Mouse (Mus musculus) heart, embryonic 12.5 days (tissue): Measurements from ENCODE around the gene Gm21985. TPM values are rescaled to one million over a fixed set of nuclear protein-coding genes. Genes with fewer than 3 reads are reported as not detected.

Experiments used
- ATAC-seq: fragments of 200-750 bp; cut with Nextera tagmentation; 2 replicates; pipeline ENCODE4 v1.8.0; 2017; ENCODE audit warnings: moderate TSS enrichment, moderate library complexity; ENCODE audit not compliant: insufficient number of reproducible peaks, low FRiP score
- H3K27ac ChIP-seq: fragments of 300-500 bp; sonication (generic); 2 replicates; pipeline ENCODE4 v1.5.1; 2016; ENCODE audit warnings: mild to moderate bottlenecking, moderate library complexity; ENCODE audit not compliant: poor library complexity, severe bottlenecking
- H3K27me3 ChIP-seq: fragments of 300-500 bp; sonication (generic); replicated peaks from 2 replicates; pipeline ENCODE4 v1.6.1; 2016; ENCODE audit warnings: mild to moderate bottlenecking, moderate library complexity
- H3K36me3 ChIP-seq: fragments of 300-500 bp; sonication (generic); 2 replicates; pipeline ENCODE4 v1.6.1; 2016; ENCODE audit warnings: mild to moderate bottlenecking, moderate library complexity
- H3K4me1 ChIP-seq: fragments of 300-500 bp; sonication (generic); replicated peaks from 2 replicates; pipeline ENCODE4 v1.6.1; 2016; ENCODE audit warnings: mild to moderate bottlenecking
- H3K4me2 ChIP-seq: fragments of 300-500 bp; sonication (generic); 2 replicates; pipeline ENCODE4 v1.6.1; 2016; ENCODE audit warnings: mild to moderate bottlenecking, moderate library complexity
- H3K4me3 ChIP-seq: fragments of 300-500 bp; sonication (generic); 2 replicates; pipeline ENCODE4 v1.5.1; 2016; ENCODE audit warnings: mild to moderate bottlenecking
- H3K9ac ChIP-seq: fragments of 300-500 bp; sonication (generic); 2 replicates; pipeline ENCODE4 v1.6.1; 2016; ENCODE audit warnings: mild to moderate bottlenecking, moderate library complexity
- H3K9me3 ChIP-seq: fragments of 300-500 bp; sonication (generic); replicated peaks from 2 replicates; pipeline ENCODE4 v1.6.1; 2016; ENCODE audit warnings: mild to moderate bottlenecking, moderate library complexity
- WGBS: fragments of 180-500 bp; shearing (Covaris S2); methylation state at CpG from one replicate; pipeline ENCODE4 v1.1.7; 2016; 5-methylcytosine and 5-hydroxymethylcytosine counted together
- polyA plus RNA-seq: library from polyadenylated mRNA; unstranded; fragments of >200 nt; fragmentation: Nextera tagmentation; extraction: Ambion mirVana; gene quantifications from 2 replicates; pipeline ENCODE4 v1.2.1, GENCODE M21; 2016

Gm21985 gene
- polyA plus RNA-seq, 1 experiment from 2014 or later = not detected

DNA sequence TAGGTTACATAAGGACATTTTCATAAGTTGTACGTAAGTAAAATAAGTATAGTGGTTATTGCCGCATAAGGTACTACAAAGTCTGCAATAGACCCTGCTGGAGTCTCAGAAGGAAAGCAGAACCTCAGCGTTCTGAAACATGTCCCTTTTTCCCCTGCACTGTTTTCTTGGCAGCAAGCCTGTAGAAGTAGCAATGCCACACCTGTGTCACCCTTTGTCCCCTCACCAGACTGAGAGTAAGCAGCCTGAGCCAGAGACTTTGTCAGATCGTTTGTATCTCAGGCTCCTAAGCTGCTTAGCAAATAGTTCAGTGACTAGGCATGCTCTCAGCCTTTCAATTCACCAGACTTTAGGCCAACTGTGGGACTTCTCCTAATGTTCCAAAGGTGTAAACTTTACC, 20.9 kb downstream of the Gm21985 start:
- no peaks in the 10 kb centered on the region for H3K36me3 ChIP-seq
- no peaks in the 10 kb centered on the region for H3K27me3 ChIP-seq
- H3K4me1 ChIP-seq = peaks cover 5% of the 10 kb centered on the region; the same call in 1 of the 2 replicates
- no peak overlapping the region for H3K9ac ChIP-seq
- WGBS = 68% methylated on average over 4 of the region's 4 CpGs
- no peaks in the 10 kb centered on the region for H3K9me3 ChIP-seq
- no peak for ATAC-seq
- no peak overlapping the region for H3K27ac ChIP-seq
- no peak overlapping the region for H3K4me2 ChIP-seq
- H3K4me3 ChIP-seq = no peak overlapping the region

DNA sequence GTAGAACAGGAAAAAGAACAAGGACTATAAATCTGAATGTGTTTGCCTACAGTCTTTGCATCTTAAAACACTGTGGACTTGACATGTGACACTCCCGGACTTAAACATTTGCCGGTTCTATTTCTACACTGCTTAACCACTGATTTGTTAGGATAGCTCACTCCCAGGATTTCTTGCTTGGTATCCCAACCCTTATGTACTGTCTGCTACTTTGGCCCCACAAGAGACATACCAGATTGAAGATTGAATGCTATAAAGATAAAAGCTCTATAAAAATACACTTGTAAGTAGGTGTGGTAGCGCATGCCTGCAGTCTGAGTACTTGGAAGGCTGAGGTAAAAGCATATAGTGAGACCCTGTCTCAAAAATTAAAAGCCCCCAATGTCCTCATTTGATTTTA, 23.4 kb downstream of the Gm21985 start:
- H3K36me3 ChIP-seq = 0 out of 2 replicates have a peak, but pooled peaks cover 1% of the 10 kb centered on the region
- no peak overlapping the region for H3K27ac ChIP-seq
- no peak overlapping the region for H3K4me2 ChIP-seq
- H3K4me1 ChIP-seq = peaks cover 5% of the 10 kb centered on the region; the same call in 1 of the 2 replicates
- ATAC-seq = no peak
- H3K4me3 ChIP-seq = no peak overlapping the region
- H3K9me3 ChIP-seq = no peaks in the 10 kb centered on the region
- H3K9ac ChIP-seq = no peak overlapping the region
- WGBS = 96% methylated on average over 3 of the region's 3 CpGs
- no peaks in the 10 kb centered on the region for H3K27me3 ChIP-seq

DNA sequence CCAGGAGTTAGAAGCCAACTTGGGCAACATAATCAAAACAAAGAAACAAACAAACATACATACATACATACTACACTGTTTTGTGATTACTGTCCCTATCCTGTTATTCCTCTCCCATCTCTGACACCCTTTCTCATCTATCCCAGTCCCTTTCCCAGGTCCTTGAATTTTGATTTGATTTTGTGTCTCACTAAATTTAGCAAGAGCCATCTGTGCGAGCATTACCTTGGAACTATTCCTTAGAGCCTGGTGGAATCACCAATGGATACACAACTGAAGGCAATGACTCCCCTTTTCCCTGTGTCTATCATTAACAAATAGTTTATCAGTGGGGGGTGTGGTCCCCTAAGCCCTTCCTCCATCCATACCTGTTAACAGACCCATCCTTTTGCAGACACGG, 26.7 kb downstream of the Gm21985 start:
- WGBS = 75% methylated on average over 2 of the region's 2 CpGs
- Histone ChIP-seq H3K9ac (no peak overlapping the region), H3K27ac (no peak overlapping the region), H3K4me1 (peaks cover 14% of the 10 kb centered on the region; the same call in 1 of the 2 replicates), H3K4me3 (no peak overlapping the region), H3K9me3 (no peaks in the 10 kb centered on the region), H3K36me3 (0 out of 2 replicates have a peak, but pooled peaks cover 7% of the 10 kb centered on the region), H3K4me2 (no peak overlapping the region), H3K27me3 (no peaks in the 10 kb centered on the region)
- ATAC-seq = no peak

DNA sequence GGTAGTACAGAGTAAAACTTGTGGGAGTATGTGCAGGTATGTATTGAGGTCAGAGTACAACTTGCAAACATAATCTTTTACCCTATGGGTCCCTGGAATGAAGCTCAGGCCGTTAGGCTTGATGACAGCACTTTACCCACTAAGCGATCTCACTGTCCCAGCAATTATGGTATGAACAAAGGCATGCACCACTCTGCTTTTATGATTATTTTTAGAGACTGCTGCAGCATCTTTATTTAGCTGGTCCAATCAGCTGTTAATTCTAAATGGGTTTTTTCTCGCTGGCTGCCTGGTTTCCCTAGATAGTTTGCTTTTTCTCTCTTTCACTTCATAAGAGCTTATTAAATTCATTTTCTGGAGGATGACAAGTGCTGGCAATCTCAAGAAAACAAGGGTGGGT, 30.1 kb downstream of the Gm21985 start:
- H3K27ac ChIP-seq = peak overlapping the region; percentile 85
- H3K27me3 ChIP-seq = no peaks in the 10 kb centered on the region
- peak overlapping the region; percentile 8; the same call in 1 of the 2 replicates for H3K4me2 ChIP-seq
- 0 out of 2 replicates have a peak, but pooled peaks cover 7% of the 10 kb centered on the region for H3K36me3 ChIP-seq
- no peak for ATAC-seq
- no peak overlapping the region for H3K9ac ChIP-seq
- 37% methylated on average over 3 of the region's 3 CpGs for WGBS
- no peaks in the 10 kb centered on the region for H3K9me3 ChIP-seq
- H3K4me3 ChIP-seq = no peak overlapping the region
- H3K4me1 ChIP-seq = peaks cover 9% of the 10 kb centered on the region; the same call in 1 of the 2 replicates

DNA sequence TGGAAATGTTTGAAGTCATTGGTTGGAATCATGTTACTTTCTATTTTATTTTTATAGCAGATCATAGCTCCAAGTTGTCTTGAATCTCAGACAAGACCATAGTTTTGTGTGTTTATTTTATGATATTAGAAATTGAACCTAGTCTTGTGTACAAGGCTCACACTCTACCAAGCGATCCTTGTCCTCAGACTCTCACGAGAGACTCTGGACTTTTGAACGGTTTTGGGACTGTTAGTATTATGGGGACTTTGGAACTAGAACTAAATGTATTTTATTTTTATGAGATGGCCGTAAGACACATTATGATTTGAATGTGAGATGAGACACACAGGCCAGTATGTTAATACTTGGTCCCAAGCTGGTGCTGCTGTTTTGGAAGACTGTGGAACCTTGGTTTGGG, 32.1 kb downstream of the Gm21985 start:
- no peaks in the 10 kb centered on the region for H3K9me3 ChIP-seq
- 0 out of 2 replicates have a peak, but pooled peaks cover 7% of the 10 kb centered on the region for H3K36me3 ChIP-seq
- no peaks in the 10 kb centered on the region for H3K27me3 ChIP-seq
- ATAC-seq = no peak
- no peak overlapping the region for H3K4me2 ChIP-seq
- no peak overlapping the region for H3K27ac ChIP-seq
- peaks cover 9% of the 10 kb centered on the region; the same call in 1 of the 2 replicates for H3K4me1 ChIP-seq
- no peak overlapping the region for H3K9ac ChIP-seq
- H3K4me3 ChIP-seq = no peak overlapping the region
- WGBS = 91% methylated on average over 4 of the region's 4 CpGs

DNA sequence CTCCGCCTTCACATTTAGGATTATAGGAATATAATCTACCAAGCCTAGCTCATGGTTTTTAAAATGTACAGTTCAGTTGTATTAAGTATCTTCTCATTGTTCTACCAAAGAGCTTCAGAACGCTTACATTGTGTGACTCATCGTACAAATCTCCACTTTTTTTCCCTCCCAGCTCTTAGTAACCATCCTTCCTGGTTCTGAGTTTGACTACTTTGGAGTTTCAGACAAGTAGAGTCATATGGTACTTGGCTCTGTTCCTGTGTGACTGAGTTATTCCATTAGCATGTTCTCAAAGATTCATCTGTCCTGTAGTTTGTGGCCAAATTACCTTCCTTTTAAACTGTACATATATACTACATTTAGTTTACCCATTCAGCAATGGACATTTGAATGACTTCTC, 42.6 kb downstream of the Gm21985 start:
- H3K4me3 ChIP-seq = no peak overlapping the region
- peak overlapping the region; percentile 42; the same call in 1 of the 2 replicates for H3K4me2 ChIP-seq
- H3K4me1 ChIP-seq = peaks cover 16% of the 10 kb centered on the region
- ATAC-seq = no peak
- no peaks in the 10 kb centered on the region for H3K36me3 ChIP-seq
- 0 out of 2 replicates have a peak overlapping the region, but pooled peaks have one; percentile 0 for H3K27ac ChIP-seq
- 80% methylated on average over 3 of the region's 3 CpGs for WGBS
- no peaks in the 10 kb centered on the region for H3K27me3 ChIP-seq
- H3K9me3 ChIP-seq = no peaks in the 10 kb centered on the region
- no peak overlapping the region for H3K9ac ChIP-seq

DNA sequence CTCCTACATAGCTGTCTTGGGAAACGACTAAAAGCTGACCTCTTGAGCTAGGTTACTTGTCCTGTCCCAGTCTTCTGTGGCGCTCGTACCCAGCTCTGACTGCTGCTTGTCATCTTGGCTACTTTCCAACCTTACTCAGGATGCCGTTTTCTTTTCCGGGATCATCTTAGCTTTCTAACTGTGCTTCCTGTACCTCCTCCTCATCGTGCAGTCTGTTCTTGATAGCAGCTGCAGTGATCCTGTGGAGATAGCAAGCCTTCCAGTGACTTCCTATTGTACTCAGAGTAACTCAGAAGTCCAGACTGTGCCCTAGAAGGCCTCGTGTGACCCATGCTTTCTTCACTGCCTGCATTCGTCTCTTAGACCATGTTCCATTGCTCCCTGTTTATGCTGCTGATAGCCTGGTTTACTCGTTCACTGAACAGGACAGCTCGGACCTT, 43.1 kb downstream of the Gm21985 start:
- no peak overlapping the region for H3K4me3 ChIP-seq
- 0 out of 2 replicates have a peak overlapping the region, but pooled peaks have one; percentile 0 for H3K27ac ChIP-seq
- ATAC-seq = 0 out of 2 replicates have a peak, but pooled peaks have one; percentile 36
- no peaks in the 10 kb centered on the region for H3K9me3 ChIP-seq
- WGBS = 31% methylated on average over 10 of the region's 10 CpGs
- no peak overlapping the region for H3K9ac ChIP-seq
- H3K36me3 ChIP-seq = no peaks in the 10 kb centered on the region
- no peaks in the 10 kb centered on the region for H3K27me3 ChIP-seq
- peaks cover 16% of the 10 kb centered on the region for H3K4me1 ChIP-seq
- H3K4me2 ChIP-seq = peak overlapping the region; percentile 42

DNA sequence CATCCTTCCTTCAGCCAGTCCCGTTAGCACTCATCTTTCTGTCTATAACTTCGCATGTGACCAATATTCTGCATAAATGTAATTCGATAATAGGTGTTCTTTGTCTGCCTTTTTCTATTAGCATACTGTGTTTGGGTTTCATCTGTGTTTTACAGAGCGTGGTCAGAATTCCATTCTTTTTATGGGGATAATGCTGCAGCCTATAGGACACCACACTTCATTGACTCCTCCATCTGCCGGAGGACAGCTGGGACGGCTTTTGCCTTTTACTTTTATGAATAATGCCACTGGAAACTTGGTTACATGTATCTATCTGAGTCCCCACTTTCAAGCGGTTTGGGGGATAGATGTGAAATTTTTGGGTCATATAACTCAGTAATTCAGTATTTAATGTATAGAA, 49.5 kb downstream of the Gm21985 start:
- Histone ChIP-seq H3K9ac (no peak overlapping the region), H3K27ac (no peak overlapping the region), H3K9me3 (no peaks in the 10 kb centered on the region), H3K4me1 (peaks cover 7% of the 10 kb centered on the region; the same call in 1 of the 2 replicates), H3K36me3 (0 out of 2 replicates have a peak, but pooled peaks cover 3% of the 10 kb centered on the region), H3K27me3 (no peaks in the 10 kb centered on the region), H3K4me2 (no peak overlapping the region), H3K4me3 (no peak overlapping the region)
- no peak for ATAC-seq
- 88% methylated on average over 7 of the region's 7 CpGs for WGBS

DNA sequence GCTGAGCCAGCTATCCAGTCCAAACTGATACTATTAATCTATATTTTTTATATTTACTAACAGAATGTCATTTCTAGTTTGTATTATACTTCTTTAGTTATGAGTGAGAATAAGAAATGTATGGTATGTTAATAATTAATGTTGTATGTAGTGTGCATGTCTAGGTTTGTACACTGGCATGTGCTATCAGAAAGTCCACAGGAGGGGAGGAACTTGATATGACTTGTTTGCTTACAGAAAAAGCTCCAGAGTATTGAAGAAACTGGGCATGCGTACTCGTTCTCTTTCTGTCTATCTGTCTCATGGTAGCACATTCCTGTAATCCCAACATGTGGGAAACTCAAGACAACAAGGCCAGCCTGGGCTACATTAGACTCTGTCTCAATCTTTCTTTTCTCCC, 52.1 kb downstream of the Gm21985 start:
- Histone ChIP-seq H3K9ac (no peak overlapping the region), H3K4me2 (no peak overlapping the region), H3K36me3 (0 out of 2 replicates have a peak, but pooled peaks cover 3% of the 10 kb centered on the region), H3K4me3 (no peak overlapping the region), H3K27me3 (no peaks in the 10 kb centered on the region), H3K4me1 (0 out of 2 replicates have a peak, but pooled peaks cover 2% of the 10 kb centered on the region), H3K27ac (no peak overlapping the region), H3K9me3 (no peaks in the 10 kb centered on the region)
- 85% methylated on average over 2 of the region's 2 CpGs for WGBS
- no peak for ATAC-seq

DNA sequence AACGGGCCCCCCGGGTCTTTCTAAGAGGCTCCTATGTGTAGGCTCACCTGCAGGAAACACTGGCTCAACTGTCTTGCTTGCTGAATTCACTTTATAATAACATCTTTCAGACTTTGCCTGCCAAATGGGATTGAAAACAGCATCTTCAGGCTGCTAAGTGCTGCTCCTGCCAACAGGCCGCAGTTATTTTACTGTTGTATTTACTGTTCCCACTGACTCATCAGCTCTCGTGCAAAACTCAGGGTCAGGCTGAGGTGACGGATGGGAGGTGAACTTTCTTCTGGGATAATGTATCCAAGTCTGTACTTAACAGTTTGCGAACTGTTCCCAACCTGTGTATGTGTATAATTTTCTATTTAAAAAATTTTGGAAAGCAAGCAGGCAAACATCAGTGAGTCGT, 52.8 kb downstream of the Gm21985 start:
- no peak overlapping the region for H3K4me2 ChIP-seq
- H3K36me3 ChIP-seq = 0 out of 2 replicates have a peak, but pooled peaks cover 3% of the 10 kb centered on the region
- ATAC-seq = no peak
- H3K9ac ChIP-seq = no peak overlapping the region
- H3K9me3 ChIP-seq = no peaks in the 10 kb centered on the region
- 0 out of 2 replicates have a peak, but pooled peaks cover 2% of the 10 kb centered on the region for H3K4me1 ChIP-seq
- H3K27ac ChIP-seq = no peak overlapping the region
- no peak overlapping the region for H3K4me3 ChIP-seq
- H3K27me3 ChIP-seq = no peaks in the 10 kb centered on the region
- WGBS = 75% methylated on average over 7 of the region's 7 CpGs

DNA sequence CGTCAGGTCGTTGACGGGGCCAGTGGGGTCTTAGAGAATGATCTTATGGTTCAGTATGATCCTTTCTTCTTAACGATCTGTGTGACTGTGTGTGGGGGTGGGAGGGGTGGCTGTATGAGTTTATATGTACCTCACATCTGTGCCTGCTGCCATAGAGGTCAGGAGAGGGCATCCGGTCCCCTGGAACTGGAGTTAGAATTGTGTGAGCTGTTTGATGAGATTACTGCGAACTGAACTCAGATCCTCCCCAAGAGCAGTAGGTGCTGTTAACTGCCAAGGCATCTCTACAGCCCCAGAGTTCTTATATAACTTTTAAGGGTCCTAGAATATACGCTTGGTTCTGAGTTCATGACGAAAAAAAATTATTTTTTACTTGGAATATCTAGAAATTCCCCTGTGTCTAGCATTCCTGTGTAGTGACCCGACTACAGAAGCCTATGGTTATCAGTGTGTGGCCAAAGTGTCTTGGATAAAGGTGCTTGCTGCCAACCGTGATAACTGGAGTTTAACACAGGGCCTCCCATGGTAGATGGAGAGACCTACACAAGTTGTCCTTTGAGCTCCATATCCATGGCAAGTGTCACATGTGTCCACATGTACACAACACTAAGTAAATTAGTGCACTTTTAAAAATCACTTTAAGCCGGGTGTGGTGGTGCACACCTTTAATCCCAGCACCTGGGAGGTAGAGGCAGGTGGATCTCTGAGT, 62.1 kb downstream of the Gm21985 start:
- Histone ChIP-seq H3K4me2 (no peak overlapping the region), H3K9me3 (no peaks in the 10 kb centered on the region), H3K36me3 (0 out of 2 replicates have a peak, but pooled peaks cover 4% of the 10 kb centered on the region), H3K4me3 (no peak overlapping the region), H3K27me3 (no peaks in the 10 kb centered on the region), H3K9ac (no peak overlapping the region), H3K27ac (no peak overlapping the region), H3K4me1 (peaks cover 16% of the 10 kb centered on the region)
- WGBS = 68% methylated on average over 11 of the region's 11 CpGs
- ATAC-seq = no peak
